Mouse (Mus musculus): ENCODE data around the gene Cobl. TPM values are rescaled to one million over a fixed set of nuclear protein-coding genes. Genes with fewer than 3 reads are reported as not detected.
A peak's percentile ranks its signal among the peaks of the same experiment; 100 is the strongest.

Cobl gene
- total and polyA plus RNA-seq, 2 experiments from 2014 or later: 17.2 to 24.5 TPM

DNA sequence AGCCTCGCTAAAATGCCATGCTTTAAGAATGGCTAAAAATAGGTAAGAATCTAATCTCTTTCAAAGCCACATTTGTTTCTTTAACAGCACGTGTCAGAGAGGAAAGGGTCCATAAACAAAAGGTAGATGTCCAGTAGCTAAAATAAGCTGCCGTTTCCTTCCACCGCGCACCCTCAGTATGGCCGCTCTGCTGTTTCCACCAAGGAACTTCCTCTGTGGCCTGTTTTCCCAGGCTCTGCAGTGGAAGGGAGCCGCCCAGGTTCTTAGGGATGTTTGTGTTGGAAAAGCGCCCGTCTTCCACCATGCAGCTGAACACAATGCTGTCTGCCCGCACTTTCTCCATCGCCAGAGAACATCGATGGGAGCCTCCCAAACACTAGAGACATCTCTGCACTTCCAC lies 128.6 kb downstream of the Cobl start:
- DNase-seq (ENCODE audit: low spot score) (no peak), ATAC-seq (ENCODE audit: low FRiP score) (no peak)
- no peaks in the 10 kb centered on the region for H3K4me1 ChIP-seq (ENCODE audit: insufficient read depth, low read length)
- H3K4me3 ChIP-seq (ENCODE audit: low read depth, low read length): no peak overlapping the region
- 74% methylated on average over 12 of the region's 12 CpGs for WGBS
- no peaks in the 10 kb centered on the region for H3K9me3 ChIP-seq (ENCODE audit: low read length)
- H3K36me3 ChIP-seq (ENCODE audit: insufficient read depth, low read length): no peaks in the 10 kb centered on the region
- no peak overlapping the region for H3K4me2 ChIP-seq (ENCODE audit: low read depth, low read length, poor library complexity, severe bottlenecking)
- no peaks in the 10 kb centered on the region for H3K27me3 ChIP-seq (ENCODE audit: insufficient read depth, low read length)
- no peak overlapping the region for H3K9ac ChIP-seq (replicated peaks; ENCODE audit: low read length, poor library complexity, severe bottlenecking)
- H3K27ac ChIP-seq (ENCODE audit: low read depth, low read length): no peak overlapping the region
- no peak for TF ChIP-seq CTCF (IDR thresholded peaks at IDR 0.05)

DNA sequence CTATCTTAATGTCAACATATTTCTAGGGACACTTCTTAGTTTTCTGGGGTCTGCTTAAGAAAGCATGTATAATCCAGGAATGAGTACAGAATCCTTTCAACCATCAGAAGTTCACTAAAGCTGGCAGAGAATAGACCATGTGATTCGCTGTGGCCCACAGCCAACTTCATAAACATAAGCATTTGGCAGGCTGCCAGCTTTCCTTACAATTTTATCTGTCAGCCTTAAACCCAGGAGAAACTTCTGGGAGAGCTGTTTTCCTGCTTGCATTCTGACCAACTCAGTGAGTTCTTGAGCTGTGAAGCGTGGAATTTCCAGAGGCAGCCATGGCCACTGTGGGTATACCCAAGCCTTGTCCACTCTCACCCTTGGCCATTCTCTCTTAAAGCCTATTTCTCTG lies 132.8 kb downstream of the Cobl start:
- H3K4me2 ChIP-seq (ENCODE audit: low read depth, low read length, poor library complexity, severe bottlenecking): no peak overlapping the region
- no peaks in the 10 kb centered on the region for H3K4me1 ChIP-seq (ENCODE audit: insufficient read depth, low read length)
- ATAC-seq (ENCODE audit: low FRiP score): no peak
- DNase-seq (ENCODE audit: low spot score): peak; percentile 75
- H3K4me3 ChIP-seq (ENCODE audit: low read depth, low read length): no peak overlapping the region
- no peak overlapping the region for H3K27ac ChIP-seq (ENCODE audit: low read depth, low read length)
- H3K9me3 ChIP-seq (ENCODE audit: low read length): no peaks in the 10 kb centered on the region
- no peak overlapping the region for H3K9ac ChIP-seq (replicated peaks; ENCODE audit: low read length, poor library complexity, severe bottlenecking)
- no peaks in the 10 kb centered on the region for H3K27me3 ChIP-seq (ENCODE audit: insufficient read depth, low read length)
- no peak for TF ChIP-seq CTCF (IDR thresholded peaks at IDR 0.05)
- no peaks in the 10 kb centered on the region for H3K36me3 ChIP-seq (ENCODE audit: insufficient read depth, low read length)
- 67% methylated on average over 2 of the region's 2 CpGs for WGBS

DNA sequence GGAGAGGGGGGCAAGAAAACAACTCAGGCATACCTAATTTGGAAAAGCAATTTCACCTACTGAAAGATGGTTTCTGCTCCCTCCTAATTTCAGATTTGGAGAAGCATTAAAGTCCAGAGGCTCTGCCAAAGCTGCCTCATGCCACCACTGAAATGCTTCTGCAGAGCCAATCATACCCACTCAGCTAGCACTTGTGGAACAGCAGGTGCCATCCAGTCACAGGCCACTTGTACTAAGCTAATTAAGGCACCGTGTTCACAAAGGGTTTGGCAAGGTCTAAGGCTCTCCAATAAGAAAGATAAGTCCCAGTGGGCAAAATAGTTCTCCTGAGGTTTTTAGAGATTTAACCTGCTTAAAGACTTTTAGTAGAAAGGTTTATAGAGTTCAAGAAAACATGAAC lies 143.3 kb downstream of the Cobl start:
- no peak overlapping the region for H3K4me3 ChIP-seq (ENCODE audit: low read depth, low read length)
- no peak for TF ChIP-seq CTCF (IDR thresholded peaks at IDR 0.05)
- DNase-seq (ENCODE audit: low spot score) (no peak), ATAC-seq (ENCODE audit: low FRiP score) (no peak)
- no peaks in the 10 kb centered on the region for H3K36me3 ChIP-seq (ENCODE audit: insufficient read depth, low read length)
- H3K27me3 ChIP-seq (ENCODE audit: insufficient read depth, low read length): no peaks in the 10 kb centered on the region
- no peak overlapping the region for H3K27ac ChIP-seq (ENCODE audit: low read depth, low read length)
- no peaks in the 10 kb centered on the region for H3K4me1 ChIP-seq (ENCODE audit: insufficient read depth, low read length)
- H3K9me3 ChIP-seq (ENCODE audit: low read length): no peaks in the 10 kb centered on the region
- H3K4me2 ChIP-seq (ENCODE audit: low read depth, low read length, poor library complexity, severe bottlenecking): no peak overlapping the region
- WGBS: 63% methylated on average over 1 of the region's 1 CpGs
- no peak overlapping the region for H3K9ac ChIP-seq (replicated peaks; ENCODE audit: low read length, poor library complexity, severe bottlenecking)

DNA sequence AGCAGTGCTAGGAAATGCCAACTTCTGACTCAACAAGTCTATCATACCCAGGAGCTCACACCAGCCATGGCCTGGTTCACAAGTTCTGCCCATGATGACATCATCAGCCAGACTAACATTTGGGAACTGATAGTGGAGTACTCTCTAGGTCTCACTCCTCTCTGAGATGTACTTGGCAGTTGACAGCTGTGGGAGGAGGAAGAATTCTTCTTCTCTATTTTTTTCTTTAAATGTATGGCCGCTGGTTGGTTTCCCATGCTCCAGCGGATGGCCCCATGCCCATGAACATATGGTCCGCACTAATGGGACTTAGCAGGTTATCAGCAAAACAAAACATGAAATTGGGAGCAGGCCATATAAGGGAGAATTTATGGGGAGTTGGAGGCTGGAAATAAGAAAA lies 145.4 kb downstream of the Cobl start:
- 92% methylated on average over 3 of the region's 3 CpGs for WGBS

DNA sequence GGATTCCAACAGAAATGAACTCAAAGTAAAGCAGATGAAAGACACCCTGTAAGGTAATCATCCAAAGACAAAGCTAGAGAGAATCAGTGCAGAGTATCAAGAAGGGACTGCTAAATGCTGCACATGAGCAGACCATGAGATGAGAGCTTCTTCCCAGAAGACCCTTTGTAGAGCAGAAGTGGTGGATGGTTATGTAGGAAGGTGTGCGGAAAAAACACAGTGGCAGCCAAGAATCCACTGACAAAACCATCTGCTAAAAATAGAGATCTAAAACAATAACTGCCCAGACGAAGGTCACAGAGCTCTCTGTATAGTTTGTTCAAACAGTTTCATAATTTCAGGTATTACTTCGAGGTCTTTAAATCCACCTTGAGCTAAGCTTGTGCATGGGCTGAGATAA lies 149.1 kb downstream of the Cobl start:
- DNase-seq (ENCODE audit: low spot score): no peak
- H3K27ac ChIP-seq (ENCODE audit: low read depth, low read length): no peak overlapping the region
- no peak for TF ChIP-seq CTCF (IDR thresholded peaks at IDR 0.05)
- 87% methylated on average over 3 of the region's 3 CpGs for WGBS
- ATAC-seq (ENCODE audit: low FRiP score): no peak
- no peaks in the 10 kb centered on the region for H3K4me1 ChIP-seq (ENCODE audit: insufficient read depth, low read length)
- no peak overlapping the region for H3K4me2 ChIP-seq (ENCODE audit: low read depth, low read length, poor library complexity, severe bottlenecking)
- H3K4me3 ChIP-seq (ENCODE audit: low read depth, low read length): no peak overlapping the region
- H3K9ac ChIP-seq (replicated peaks; ENCODE audit: low read length, poor library complexity, severe bottlenecking): no peak overlapping the region
- H3K27me3 ChIP-seq (ENCODE audit: insufficient read depth, low read length): peaks cover 4% of the 10 kb centered on the region; the same call in 1 of the 2 replicates
- H3K9me3 ChIP-seq (ENCODE audit: low read length): no peaks in the 10 kb centered on the region
- no peaks in the 10 kb centered on the region for H3K36me3 ChIP-seq (ENCODE audit: insufficient read depth, low read length)

More for the DNA sequence above, 145.4 kb downstream of the Cobl start:
- H3K36me3 ChIP-seq (ENCODE audit: insufficient read depth, low read length): no peaks in the 10 kb centered on the region
- no peak for ATAC-seq (ENCODE audit: low FRiP score)
- H3K27me3 ChIP-seq (ENCODE audit: insufficient read depth, low read length): no peaks in the 10 kb centered on the region
- no peak for TF ChIP-seq CTCF (IDR thresholded peaks at IDR 0.05)
- H3K4me2 ChIP-seq (ENCODE audit: low read depth, low read length, poor library complexity, severe bottlenecking): no peak overlapping the region
- H3K27ac ChIP-seq (ENCODE audit: low read depth, low read length): no peak overlapping the region
- H3K9ac ChIP-seq (replicated peaks; ENCODE audit: low read length, poor library complexity, severe bottlenecking): no peak overlapping the region
- H3K4me1 ChIP-seq (ENCODE audit: insufficient read depth, low read length): no peaks in the 10 kb centered on the region
- no peaks in the 10 kb centered on the region for H3K9me3 ChIP-seq (ENCODE audit: low read length)
- no peak for DNase-seq (ENCODE audit: low spot score)
- H3K4me3 ChIP-seq (ENCODE audit: low read depth, low read length): no peak overlapping the region

DNA sequence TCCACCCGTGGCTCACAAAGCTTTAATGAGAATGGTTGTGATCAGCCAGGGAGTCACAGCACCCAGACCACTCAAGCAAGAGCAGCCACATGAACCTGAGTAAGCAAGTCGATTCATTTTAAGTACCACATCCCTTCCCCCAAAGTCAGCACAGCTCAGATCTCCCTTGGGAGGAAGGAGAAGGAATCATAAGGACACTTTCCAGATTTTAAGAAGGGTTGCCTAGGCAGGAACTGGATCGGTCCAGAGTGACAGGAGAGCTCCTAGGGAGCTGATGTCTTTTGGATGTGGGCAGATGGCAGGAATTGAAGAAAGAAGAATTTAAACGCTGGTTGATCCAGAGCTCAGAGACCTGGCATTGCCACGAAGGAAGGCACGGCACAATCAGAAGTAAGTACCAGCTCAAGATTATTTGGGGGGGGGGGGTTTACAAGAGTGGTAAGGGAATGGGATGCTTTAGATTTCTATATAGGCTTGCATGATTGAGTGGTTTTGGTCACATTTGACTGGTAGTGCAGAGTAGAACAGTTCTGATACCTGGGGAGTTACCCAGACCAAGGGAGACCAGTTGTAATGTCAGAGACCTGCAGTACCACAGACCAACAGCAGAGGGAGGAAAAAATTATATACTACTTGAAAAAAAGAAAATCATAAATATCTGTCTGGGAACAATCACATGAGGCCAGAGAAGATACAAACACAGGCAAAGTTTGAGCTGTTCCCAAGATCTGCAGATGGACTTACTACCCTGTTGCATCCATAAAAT lies 150.3 kb downstream of the Cobl start:
- Histone ChIP-seq H3K4me3 (ENCODE audit: low read depth, low read length) (no peak overlapping the region), H3K4me2 (ENCODE audit: low read depth, low read length, poor library complexity, severe bottlenecking) (no peak overlapping the region), H3K27ac (ENCODE audit: low read depth, low read length) (no peak overlapping the region), H3K9me3 (ENCODE audit: low read length) (no peaks in the 10 kb centered on the region), H3K4me1 (ENCODE audit: insufficient read depth, low read length) (no peaks in the 10 kb centered on the region), H3K27me3 (ENCODE audit: insufficient read depth, low read length) (peaks cover 8% of the 10 kb centered on the region; the same call in 1 of the 2 replicates), H3K36me3 (ENCODE audit: insufficient read depth, low read length) (0 out of 2 replicates have a peak, but pooled peaks cover 3% of the 10 kb centered on the region), H3K9ac (replicated peaks; ENCODE audit: low read length, poor library complexity, severe bottlenecking) (no peak overlapping the region)
- peak; percentile 71 for TF ChIP-seq CTCF (IDR thresholded peaks at IDR 0.05)
- 83% methylated on average over 6 of the region's 6 CpGs for WGBS
- ATAC-seq (ENCODE audit: low FRiP score): no peak
- no peak for DNase-seq (ENCODE audit: low spot score)

Measured in midbrain, postnatal 0 days (tissue).